Mouse (Mus musculus) hindbrain, embryonic 13.5 days (tissue): ENCODE results near the gene Aldh3a2. TPM values are rescaled to one million over a fixed set of nuclear protein-coding genes. Genes with fewer than 3 reads are reported as not detected.
"Not testable (repeated sequence)": the region's sequence is repeated elsewhere in the genome, so short reads cannot be mapped to it uniquely, and the experiment has no call there.

Source experiments
- ATAC-seq: fragments of 200-750 bp; cut with Nextera tagmentation; 2 replicates; pipeline ENCODE4 v1.8.0; 2017; ENCODE audit warnings: moderate TSS enrichment; ENCODE audit not compliant: low FRiP score
- H3K27ac ChIP-seq: fragments of 300-500 bp; sonication (generic); 2 replicates; pipeline ENCODE4 v1.5.1; 2015; ENCODE audit warnings: inconsistent platforms, mild to moderate bottlenecking, moderate library complexity
- H3K27me3 ChIP-seq: fragments of 300-500 bp; sonication (generic); 2 replicates; pipeline ENCODE4 v1.6.1; 2015; ENCODE audit warnings: mild to moderate bottlenecking, inconsistent platforms
- H3K36me3 ChIP-seq: fragments of 300-500 bp; sonication (generic); 2 replicates; pipeline ENCODE4 v1.6.1; 2015; ENCODE audit warnings: mild to moderate bottlenecking, inconsistent platforms
- H3K4me1 ChIP-seq: fragments of 300-500 bp; sonication (generic); replicated peaks from 2 replicates; pipeline ENCODE4 v1.6.1; 2015; ENCODE audit warnings: inconsistent platforms
- H3K4me2 ChIP-seq: fragments of 300-500 bp; sonication (generic); 2 replicates; pipeline ENCODE4 v1.6.1; 2015; ENCODE audit warnings: inconsistent platforms, mild to moderate bottlenecking, moderate library complexity
- H3K4me3 ChIP-seq: fragments of 300-500 bp; sonication (generic); 2 replicates; pipeline ENCODE4 v1.5.1; 2015; ENCODE audit warnings: mild to moderate bottlenecking, inconsistent platforms
- H3K9ac ChIP-seq: fragments of 300-500 bp; sonication (generic); 2 replicates; pipeline ENCODE4 v1.6.1; 2015; ENCODE audit warnings: mild to moderate bottlenecking, inconsistent platforms
- H3K9me3 ChIP-seq: fragments of 300-500 bp; sonication (generic); 2 replicates; pipeline ENCODE4 v1.6.1; 2016; ENCODE audit warnings: inconsistent platforms
- WGBS: fragments of 180-500 bp; shearing (Covaris S2); methylation state at CpG from one replicate; pipeline ENCODE4 v1.1.7; 2015; 5-methylcytosine and 5-hydroxymethylcytosine counted together
- polyA plus RNA-seq: library from polyadenylated mRNA; unstranded; fragments of >200 nt; fragmentation: Nextera tagmentation; extraction: Ambion mirVana; gene quantifications from 2 replicates; pipeline ENCODE4 v1.2.1, GENCODE M21; 2015

Aldh3a2 gene
- polyA plus RNA-seq, 1 experiment from 2014 or later: 26.9 TPM

DNA sequence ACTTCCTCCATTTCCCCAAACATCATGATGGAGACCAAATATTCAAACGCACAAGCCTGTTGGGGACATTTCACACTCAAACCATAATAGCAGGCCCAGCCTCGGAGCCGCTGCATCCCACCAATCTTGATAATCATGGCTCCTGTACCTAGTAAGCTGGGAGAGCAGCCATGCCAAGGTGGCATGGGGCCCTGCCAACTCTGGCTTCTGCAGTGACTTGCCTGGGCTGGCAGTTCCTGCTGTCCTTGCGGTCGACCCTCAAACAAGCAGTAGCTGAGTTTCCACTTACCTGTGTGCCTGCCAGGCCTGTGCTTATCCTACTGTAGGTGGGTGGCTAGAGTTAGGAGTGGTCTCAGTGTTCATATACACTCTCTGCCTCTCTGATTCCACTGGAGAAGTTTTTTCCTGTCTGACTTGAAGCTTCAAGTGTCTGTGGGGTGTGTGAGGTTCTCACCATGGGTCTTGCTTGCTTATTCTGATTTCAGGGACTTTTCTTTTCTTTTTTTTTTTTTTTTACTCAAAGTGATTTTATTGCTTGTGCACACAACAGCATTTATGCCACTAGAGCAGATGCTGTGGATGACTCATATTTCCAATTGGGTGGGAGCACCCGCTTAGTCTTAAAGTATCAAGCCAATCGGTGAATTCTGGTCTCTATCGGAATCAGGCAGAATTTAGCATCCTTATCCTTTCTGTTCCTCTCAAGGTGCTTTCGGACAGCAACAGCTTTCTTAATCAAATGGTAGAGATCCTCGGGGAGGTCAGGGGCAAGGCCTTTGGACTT lies 61.9 kb downstream of the Aldh3a2 start:
- H3K27me3 ChIP-seq: no peaks in the 10 kb centered on the region
- H3K4me1 ChIP-seq: 0 out of 2 replicates have a peak, but pooled peaks cover 4% of the 10 kb centered on the region
- H3K36me3 ChIP-seq: no peaks in the 10 kb centered on the region
- no peak overlapping the region for H3K4me2 ChIP-seq
- no peak overlapping the region for H3K27ac ChIP-seq
- no peak overlapping the region for H3K9ac ChIP-seq
- no peak for ATAC-seq
- WGBS: 95% methylated on average over 10 of the region's 10 CpGs
- no peaks in the 10 kb centered on the region for H3K9me3 ChIP-seq
- no peak overlapping the region for H3K4me3 ChIP-seq

DNA sequence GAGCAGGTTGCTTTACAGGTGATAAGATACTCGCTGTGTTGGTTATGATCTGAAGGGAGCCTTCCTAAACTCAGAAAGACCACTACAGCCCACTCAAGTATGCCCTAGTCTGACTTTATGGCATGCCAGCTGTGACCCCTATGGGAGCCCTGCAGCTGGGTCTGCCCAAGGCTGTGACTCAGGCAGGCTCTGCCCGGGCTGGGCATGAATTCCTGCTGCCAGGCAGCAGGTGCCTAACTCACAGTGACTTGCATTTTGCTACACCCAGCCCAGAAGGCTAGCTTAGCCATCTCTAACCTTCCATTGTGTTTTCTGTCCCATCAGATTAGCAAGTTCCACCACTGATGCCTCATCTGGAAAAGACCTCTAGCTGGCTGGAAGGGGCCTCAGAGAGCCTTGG lies 64.5 kb downstream of the Aldh3a2 start:
- Histone ChIP-seq H3K27ac (no peak overlapping the region), H3K4me3 (no peak overlapping the region), H3K4me1 (0 out of 2 replicates have a peak, but pooled peaks cover 4% of the 10 kb centered on the region), H3K27me3 (no peaks in the 10 kb centered on the region), H3K9ac (no peak overlapping the region), H3K4me2 (no peak overlapping the region), H3K36me3 (no peaks in the 10 kb centered on the region), H3K9me3 (no peaks in the 10 kb centered on the region)
- 77% methylated on average over 2 of the region's 2 CpGs for WGBS
- no peak for ATAC-seq

DNA sequence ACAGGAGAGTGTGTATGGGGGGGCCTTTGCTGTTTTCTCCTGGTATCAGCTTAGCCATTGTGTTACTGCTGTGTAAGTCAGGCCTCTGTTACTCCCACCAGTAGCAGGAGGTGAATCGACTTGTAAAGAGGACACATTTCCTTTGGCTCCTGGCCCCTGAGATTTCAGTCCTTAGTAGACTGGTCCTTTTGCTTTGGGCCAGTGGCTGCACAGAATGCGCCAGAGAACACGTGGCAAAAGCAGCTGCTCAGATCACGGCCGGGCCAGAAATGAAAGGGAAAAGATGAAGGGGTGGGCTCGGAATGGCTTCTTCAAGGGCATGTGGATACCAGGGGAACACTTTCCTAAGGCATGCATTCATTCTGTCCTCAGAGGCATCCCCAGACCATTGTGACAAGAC lies 65.1 kb downstream of the Aldh3a2 start:
- no peaks in the 10 kb centered on the region for H3K36me3 ChIP-seq
- H3K9me3 ChIP-seq: no peaks in the 10 kb centered on the region
- no peaks in the 10 kb centered on the region for H3K27me3 ChIP-seq
- no peak for ATAC-seq
- 66% methylated on average over 6 of the region's 6 CpGs for WGBS
- H3K4me1 ChIP-seq: 0 out of 2 replicates have a peak, but pooled peaks cover 4% of the 10 kb centered on the region
- no peak overlapping the region for H3K9ac ChIP-seq
- H3K4me3 ChIP-seq: no peak overlapping the region
- H3K27ac ChIP-seq: no peak overlapping the region
- no peak overlapping the region for H3K4me2 ChIP-seq

DNA sequence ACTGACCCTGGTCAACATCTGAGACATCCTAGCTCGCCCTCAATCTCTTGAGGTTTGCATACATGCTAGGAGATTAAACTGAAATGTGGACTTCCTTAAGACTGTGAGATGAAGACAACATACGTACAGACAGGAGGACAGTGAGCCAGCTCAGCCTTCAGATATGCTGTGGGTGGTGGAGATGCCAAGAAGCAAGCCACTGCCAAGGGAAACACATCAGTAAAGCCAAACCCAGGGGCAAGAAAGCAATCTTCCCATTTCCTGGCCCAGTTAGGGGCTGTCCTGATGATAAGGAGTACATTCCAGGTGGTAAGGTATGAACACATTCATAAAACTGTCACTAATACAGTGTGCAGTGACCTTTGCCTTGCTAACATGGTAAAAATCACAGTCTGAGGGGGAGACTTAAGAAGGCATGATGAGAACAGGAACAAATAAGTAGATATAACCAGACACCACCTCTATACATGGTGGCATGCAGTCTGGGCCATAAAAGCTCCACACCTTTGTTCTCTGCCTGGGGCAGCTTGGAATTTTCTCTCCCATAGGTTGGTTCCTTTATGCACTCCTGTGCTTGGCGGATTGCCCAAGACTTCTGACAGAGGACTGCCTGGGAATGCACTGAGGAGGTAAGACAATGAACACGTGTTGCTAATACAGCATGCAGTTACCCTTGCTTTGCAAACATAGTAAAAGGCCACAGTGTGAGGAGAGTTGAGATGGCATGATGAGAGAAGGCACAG lies 67.5 kb downstream of the Aldh3a2 start:
- H3K36me3 ChIP-seq: no peaks in the 10 kb centered on the region
- no peaks in the 10 kb centered on the region for H3K27me3 ChIP-seq
- 78% methylated on average over 4 of the region's 4 CpGs for WGBS
- H3K4me1 ChIP-seq: 0 out of 2 replicates have a peak, but pooled peaks cover 4% of the 10 kb centered on the region
- H3K4me3 ChIP-seq: no peak overlapping the region
- no peak overlapping the region for H3K27ac ChIP-seq
- no peak overlapping the region for H3K9ac ChIP-seq
- H3K9me3 ChIP-seq: no peaks in the 10 kb centered on the region
- H3K4me2 ChIP-seq: no peak overlapping the region
- no peak for ATAC-seq

DNA sequence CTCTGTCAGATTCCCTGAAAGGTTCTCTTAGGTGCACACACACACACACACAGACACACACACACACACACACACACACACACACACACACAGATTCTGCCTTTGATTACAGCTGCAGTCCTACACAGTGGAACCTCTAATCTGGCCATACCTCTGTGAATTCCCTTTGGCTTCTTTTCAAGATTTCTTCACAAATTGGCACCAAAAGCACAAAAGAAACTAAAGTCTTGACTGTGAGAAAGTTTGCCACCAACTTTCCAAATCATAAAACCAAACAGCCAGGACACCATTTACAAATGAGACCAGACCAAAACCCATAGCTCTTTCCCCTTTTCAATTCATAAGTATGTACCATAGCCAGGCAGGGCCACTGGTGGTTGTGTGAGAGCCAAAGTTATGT lies 69.3 kb downstream of the Aldh3a2 start:
- no peak overlapping the region for H3K4me3 ChIP-seq
- 0 out of 2 replicates have a peak, but pooled peaks cover 4% of the 10 kb centered on the region for H3K4me1 ChIP-seq
- H3K9me3 ChIP-seq: no peaks in the 10 kb centered on the region
- H3K27ac ChIP-seq: no peak overlapping the region
- no peak for ATAC-seq
- H3K9ac ChIP-seq: no peak overlapping the region
- H3K36me3 ChIP-seq: no peaks in the 10 kb centered on the region
- H3K4me2 ChIP-seq: no peak overlapping the region
- 0 out of 2 replicates have a peak, but pooled peaks cover 6% of the 10 kb centered on the region for H3K27me3 ChIP-seq

DNA sequence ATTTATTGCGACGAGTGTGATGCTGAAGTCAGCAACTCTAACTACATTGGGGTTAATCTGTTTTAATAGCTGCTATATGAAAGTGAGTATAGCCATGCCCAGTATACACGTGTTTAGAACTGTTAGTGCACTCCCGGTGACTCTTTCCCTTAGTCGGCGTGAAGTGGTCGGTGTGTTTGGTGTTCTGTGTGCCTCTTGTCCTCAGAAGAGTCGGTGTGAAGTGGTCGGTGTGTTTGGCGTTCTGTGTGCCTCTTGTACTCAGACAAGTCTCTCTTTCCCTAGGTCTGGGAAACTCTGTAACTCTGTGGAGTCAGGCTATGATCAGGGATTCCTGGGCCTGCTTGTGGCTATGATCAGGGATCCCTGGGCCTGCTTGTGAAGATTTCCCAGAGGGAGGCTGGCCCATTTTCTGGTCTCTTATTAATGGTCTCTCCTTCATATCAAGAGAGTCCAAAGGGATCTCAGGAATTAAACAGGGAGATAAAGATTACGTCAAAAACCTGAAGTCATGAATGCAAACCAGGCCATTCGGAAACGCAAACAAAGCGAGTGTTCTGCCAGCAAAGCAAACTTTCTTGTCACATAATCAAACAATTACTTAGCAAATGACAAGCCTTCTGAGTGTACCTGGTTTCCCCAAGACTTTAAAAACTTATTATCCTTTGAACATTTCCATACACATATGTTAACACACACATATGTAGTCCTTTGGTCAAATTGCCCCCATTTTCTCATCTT lies 70.5 kb downstream of the Aldh3a2 start:
- ATAC-seq: no peak
- H3K9ac ChIP-seq: no peak overlapping the region
- H3K36me3 ChIP-seq: no peaks in the 10 kb centered on the region
- H3K27me3 ChIP-seq: 0 out of 2 replicates have a peak, but pooled peaks cover 6% of the 10 kb centered on the region
- H3K4me3 ChIP-seq: no peak overlapping the region
- H3K4me1 ChIP-seq: no peaks in the 10 kb centered on the region
- no peaks in the 10 kb centered on the region for H3K9me3 ChIP-seq
- no peak overlapping the region for H3K27ac ChIP-seq
- H3K4me2 ChIP-seq: no peak overlapping the region
- WGBS: 87% methylated on average over 14 of the region's 14 CpGs

DNA sequence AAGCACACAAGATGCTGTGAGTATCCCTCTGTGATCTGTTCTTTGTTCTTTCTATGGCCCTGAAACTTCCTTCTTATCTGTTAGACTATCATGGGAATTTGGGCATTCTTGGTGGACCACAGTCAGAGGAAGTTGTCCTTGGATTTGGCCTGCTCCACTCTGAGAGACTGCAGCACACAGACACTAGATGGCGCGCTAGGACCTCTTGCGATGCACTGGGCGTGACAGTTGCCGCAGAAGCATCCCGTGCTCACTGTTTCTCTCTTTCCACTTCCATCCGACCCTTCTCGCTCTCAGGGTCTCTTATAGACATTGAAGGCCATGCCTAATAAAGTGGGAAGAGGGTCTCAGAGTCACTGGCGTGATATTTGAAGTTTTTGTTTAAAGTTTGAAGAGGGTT lies 73.9 kb downstream of the Aldh3a2 start:
- Histone ChIP-seq H3K4me1 (no peaks in the 10 kb centered on the region), H3K27ac (no peak overlapping the region), H3K4me3 (no peak overlapping the region), H3K36me3 (no peaks in the 10 kb centered on the region), H3K4me2 (no peak overlapping the region), H3K27me3 (0 out of 2 replicates have a peak, but pooled peaks cover 6% of the 10 kb centered on the region), H3K9ac (no peak overlapping the region), H3K9me3 (no peaks in the 10 kb centered on the region)
- no peak for ATAC-seq
- 11% methylated on average over 9 of the region's 9 CpGs for WGBS

DNA sequence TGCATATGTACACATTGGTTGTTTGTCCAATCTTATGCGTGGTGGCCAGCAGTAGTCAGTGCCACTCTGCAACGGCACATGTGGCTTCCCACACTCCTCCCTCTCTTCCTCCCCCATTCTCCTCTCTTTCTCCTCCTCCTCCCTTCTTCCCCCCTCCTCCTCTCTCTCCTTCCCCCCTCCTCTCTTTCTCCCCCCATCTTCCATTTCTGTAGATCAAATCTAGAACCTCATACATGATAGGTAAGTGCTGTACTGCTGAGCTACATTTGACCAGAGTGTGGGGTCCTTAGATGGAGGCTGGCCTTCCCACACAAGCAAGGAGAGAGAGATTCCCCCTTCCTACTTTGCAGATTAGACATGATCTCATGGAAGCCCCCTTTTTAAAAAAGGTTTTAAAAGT lies 74.5 kb downstream of the Aldh3a2 start:
- H3K4me1 ChIP-seq: no peaks in the 10 kb centered on the region
- 0 out of 2 replicates have a peak, but pooled peaks cover 6% of the 10 kb centered on the region for H3K27me3 ChIP-seq
- H3K36me3 ChIP-seq: no peaks in the 10 kb centered on the region
- no peak overlapping the region for H3K27ac ChIP-seq
- H3K4me3 ChIP-seq: no peak overlapping the region
- no peak for ATAC-seq
- H3K4me2 ChIP-seq: no peak overlapping the region
- H3K9me3 ChIP-seq: no peaks in the 10 kb centered on the region
- 100% methylated on average over 2 of the region's 2 CpGs for WGBS
- no peak overlapping the region for H3K9ac ChIP-seq

DNA sequence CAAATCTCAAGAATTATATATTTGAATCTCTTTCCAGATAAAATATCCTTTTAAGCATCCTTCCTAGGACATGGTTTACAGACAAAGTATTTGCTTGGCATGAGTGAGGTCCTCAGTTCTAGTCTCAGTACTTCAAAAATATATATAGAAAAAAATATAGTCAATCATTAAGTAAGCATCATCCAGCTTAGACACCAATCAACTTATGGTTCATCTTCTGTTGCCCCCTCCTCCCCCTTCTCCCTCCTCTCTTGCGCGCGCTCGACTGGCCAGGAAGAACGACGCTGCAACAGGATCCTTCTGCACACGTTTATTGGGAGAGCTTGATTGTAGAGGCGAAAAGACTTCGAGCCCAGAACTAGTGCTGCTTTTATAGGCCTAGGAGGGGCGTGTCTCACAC lies 75.1 kb downstream of the Aldh3a2 start:
- H3K27me3 ChIP-seq, ATAC-seq, H3K27ac ChIP-seq, H3K9me3 ChIP-seq, H3K9ac ChIP-seq, H3K4me3 ChIP-seq, H3K4me2 ChIP-seq, H3K4me1 ChIP-seq, H3K36me3 ChIP-seq: not testable (repeated sequence)
- 94% methylated on average over 7 of the region's 10 CpGs for WGBS

DNA sequence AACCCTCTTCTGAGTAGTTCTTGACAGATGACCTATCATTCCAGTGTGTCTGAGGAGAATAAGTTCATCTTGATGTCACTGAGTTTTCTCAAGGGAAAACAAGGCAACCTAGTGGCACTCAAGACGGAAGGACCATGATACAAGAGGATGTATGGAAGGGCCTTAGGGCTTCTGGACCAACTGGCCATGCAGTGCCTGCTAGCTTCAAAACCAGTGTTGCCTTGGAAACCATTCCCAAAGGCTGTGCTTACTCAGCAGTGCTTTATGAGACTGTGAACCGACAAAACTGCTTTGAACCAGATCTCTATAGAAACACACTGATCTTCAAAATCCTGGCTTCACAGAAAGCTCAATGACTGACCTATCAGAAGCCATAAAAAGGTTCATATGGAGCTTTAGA lies 76.5 kb downstream of the Aldh3a2 start:
- Histone ChIP-seq H3K9ac (no peak overlapping the region), H3K27me3 (0 out of 2 replicates have a peak, but pooled peaks cover 6% of the 10 kb centered on the region), H3K9me3 (no peaks in the 10 kb centered on the region), H3K36me3 (no peaks in the 10 kb centered on the region), H3K4me2 (no peak overlapping the region), H3K4me1 (no peaks in the 10 kb centered on the region), H3K27ac (no peak overlapping the region), H3K4me3 (no peak overlapping the region)
- 53% methylated on average over 2 of the region's 2 CpGs for WGBS
- no peak for ATAC-seq

DNA sequence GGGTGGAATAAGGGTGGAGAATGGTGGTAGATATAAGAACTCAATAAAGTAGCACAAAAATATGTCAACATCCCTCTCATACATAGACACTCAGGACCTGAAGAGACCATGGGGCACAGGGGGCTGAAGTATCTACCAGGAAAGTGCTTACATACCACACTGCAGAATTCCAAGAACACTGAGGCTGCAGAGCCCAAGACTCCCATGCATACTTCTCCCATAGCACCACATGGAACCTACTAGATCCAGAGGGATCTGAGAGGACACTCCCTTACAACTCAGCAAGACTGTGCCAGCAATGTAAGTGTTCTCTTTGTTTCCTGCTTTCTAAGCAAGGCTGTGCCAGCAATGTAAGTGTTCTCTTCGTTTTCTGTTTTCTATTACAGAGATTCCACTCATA lies 83.4 kb downstream of the Aldh3a2 start:
- Histone ChIP-seq H3K4me2 (no peak overlapping the region), H3K27ac (no peak overlapping the region), H3K4me3 (no peak overlapping the region), H3K27me3 (no peaks in the 10 kb centered on the region), H3K4me1 (no peaks in the 10 kb centered on the region), H3K36me3 (no peaks in the 10 kb centered on the region), H3K9me3 (no peaks in the 10 kb centered on the region), H3K9ac (no peak overlapping the region)
- WGBS: 91% methylated on average over 1 of the region's 1 CpGs
- no peak for ATAC-seq

DNA sequence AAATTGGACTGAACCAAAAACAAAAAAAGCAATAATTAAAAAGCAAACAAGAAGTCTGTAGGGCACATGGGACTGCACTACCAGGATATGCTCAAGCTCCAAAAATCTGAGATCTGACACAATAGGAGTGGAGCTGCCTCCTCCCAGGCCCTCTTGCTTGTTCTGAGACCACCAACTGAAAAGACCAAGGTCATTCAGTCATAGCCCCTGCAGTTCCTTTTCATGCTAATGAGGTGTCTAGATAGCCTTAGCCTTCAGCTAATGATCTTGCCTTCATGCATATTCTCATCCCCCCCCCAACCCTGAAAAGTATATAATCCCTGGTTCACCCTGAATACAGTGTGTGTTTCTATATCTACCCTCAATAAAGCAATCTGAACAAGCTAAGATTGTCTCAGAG lies 85.6 kb downstream of the Aldh3a2 start:
- Histone ChIP-seq H3K27me3 (no peaks in the 10 kb centered on the region), H3K4me1 (no peaks in the 10 kb centered on the region)
- ATAC-seq: no peak

More for the DNA sequence above, 85.6 kb downstream of the Aldh3a2 start:
- H3K27ac ChIP-seq: no peak overlapping the region
- no peak overlapping the region for H3K4me3 ChIP-seq
- H3K4me2 ChIP-seq: no peak overlapping the region
- H3K36me3 ChIP-seq: no peaks in the 10 kb centered on the region
- no peaks in the 10 kb centered on the region for H3K9me3 ChIP-seq
- no peak overlapping the region for H3K9ac ChIP-seq
